Mouse (Mus musculus) lung, postnatal 10 days (tissue): Measurements from ENCODE around the gene Parp1.

Source experiments
- DNase-seq: peaks from one replicate; pipeline ENCODE4 v3.0.0; 2021

Parp1 gene

DNA sequence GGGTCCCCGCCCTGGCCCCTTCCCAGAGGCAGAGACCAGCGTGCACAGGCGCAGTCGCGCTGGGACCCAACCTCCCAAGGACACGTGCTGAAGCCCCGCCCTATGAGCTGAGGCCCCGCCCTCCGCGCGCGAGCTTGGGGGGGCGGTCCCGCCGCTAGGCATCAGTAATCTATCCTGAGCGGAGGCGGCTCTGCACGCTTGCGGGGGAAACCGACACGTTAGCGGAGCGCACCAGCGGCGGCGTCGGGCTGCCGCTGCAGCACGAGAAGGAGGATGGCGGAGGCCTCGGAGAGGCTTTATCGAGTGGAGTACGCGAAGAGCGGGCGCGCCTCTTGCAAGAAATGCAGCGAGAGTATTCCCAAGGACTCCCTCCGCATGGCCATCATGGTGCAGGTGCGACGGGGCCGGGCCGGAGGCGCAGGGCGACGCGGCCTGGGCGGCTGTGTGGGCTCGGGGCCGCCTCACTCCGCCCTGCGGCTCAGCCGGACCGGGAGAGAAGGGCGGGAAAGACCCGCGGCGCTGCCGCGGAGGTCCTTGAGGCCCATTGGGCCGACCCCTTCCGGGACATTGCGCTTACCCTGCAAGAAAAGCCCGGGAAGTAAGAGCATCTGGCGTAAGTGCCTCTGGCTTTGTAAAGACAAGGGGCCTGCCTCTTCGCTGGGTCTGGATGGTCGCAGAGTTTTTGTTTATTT, at the start of gene Parp1:
Parp1 (plus strand) TSS at position 164 of the 692 bp plus-strand sequence.
- DNase-seq: peak; percentile 97

DNA sequence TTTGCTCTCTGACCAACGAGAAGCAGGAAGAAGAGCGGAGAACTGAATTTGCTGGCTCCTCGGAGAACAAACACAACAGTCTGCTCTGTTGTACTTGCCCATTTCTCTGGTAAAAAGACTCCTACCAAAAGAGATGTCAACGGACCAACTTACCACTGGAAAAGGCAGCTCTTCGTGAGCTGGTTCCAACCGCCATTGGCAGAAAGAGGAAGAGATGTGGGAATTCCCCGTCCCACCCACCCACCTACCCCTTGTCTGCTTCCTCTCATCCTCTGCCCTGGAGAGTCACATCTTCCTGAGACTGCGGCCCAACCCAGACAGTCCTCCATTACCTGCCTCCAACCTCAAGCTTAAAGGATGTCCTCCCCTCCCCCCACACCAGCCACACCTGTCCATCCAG, 49.2 kb upstream of the Parp1 start:
- DNase-seq: no peak

DNA sequence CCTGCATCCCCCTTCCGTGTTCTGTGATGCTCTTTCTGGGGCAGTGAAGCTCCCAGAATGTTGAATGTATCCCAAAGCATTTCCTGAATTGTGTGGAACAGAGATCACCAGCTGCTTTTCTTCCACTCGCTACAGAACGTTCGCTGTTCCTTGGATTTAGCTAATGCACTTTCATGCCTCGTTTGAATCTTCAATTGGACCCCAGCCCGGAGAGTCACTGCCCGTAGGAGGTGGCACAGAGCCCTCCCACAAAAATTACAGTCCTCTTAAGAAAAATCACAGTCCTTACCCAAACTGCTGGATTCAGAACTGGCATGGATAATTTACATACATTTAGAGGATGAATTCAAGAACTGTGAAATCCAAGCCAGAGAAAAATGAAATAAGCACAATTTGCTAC, 48.5 kb upstream of the Parp1 start:
- DNase-seq: peak; percentile 14

DNA sequence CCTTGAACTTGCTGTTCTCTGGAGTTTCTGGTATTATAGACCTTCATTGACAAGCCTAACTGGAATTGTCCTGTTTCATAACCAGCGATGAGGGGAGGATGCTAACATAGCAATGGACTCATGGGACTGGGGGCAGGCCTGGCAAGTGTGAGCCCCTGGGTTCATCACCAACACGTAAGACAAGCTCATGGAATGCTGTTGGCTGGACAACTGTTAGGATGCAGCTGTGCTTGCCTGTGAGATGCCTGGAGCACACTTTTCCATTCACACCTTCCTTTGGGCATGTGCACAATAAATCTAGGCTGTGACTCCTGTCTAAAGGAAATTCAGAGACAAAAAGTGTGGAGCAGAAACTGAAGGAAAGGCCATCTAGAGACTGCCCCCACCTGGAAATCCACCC, 45.4 kb upstream of the Parp1 start:
- DNase-seq: no peak

DNA sequence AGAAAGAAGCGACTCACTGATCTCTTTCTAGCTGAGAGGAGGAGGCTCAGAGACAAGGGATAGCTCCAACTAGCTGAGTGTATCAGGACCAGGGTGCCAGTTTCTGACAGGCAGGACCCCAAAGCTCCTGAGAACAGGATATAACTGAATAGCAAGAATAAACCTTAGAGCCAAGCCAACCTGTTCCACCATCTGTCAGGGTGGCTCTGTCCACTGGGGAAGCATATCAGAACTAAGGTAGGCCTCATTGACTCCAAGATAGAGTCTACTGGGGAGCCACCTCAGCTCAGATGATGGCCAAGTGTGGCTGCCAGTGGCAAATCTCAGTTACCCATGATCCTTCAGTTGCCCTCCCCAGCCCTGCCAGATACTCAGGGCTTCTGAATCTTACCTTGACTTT, 43.4 kb upstream of the Parp1 start:
- no peak for DNase-seq

DNA sequence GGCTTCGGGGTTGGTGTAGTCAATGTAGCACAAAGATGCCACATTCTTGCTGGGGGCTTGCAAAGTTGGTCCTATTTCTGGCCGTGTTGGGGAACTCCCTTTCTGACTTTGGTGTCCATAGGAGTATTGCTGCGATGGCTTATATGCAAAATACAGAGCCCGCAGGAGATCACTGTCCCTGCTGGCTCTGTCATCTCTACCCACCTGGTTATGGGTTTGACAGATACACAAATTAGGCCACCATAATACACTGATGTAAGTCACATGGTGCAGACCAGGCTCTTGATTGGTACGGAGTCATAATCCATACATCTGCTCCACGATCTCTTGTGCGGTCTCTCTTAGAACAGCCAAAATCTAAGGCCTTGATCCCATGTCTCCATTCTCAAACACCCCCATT, 38.9 kb upstream of the Parp1 start:
- DNase-seq: no peak

DNA sequence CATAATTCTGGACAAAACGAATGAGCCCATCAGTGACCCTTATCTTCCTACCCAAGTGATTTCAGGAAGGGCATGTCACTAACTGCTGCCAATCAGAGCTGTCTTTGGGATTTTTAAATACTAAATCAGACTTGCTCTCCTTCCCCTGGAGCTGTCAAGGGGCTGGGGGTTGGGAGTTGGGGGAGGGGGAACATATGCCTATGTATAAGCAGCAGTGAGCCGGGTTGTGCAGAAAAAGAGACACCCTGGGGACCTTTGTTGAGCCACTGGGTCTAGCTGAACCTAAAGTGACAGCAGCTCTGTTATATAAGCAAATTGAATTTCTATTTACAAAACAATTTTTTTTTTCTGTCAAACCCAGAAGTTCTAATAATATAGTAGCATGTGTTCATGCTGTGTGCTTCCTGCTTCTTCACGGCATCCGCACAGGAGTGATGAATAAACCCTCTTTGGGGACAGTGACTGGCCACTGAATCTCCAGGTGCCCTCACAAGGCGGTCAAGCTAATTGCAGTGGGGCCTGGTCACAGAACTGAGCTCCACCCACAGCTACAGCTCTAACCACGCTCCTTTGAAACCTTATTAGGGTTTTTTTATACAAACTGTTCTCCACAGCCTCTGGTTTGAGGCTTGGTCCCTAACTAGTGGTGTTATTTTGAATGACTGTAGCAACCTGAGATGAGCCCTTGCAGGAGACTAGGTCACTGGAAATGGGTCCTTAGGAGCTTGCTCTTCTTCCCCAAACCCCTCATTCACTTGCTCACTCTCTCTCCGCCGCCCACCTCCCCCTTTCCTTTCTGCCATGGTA, 38.1 kb upstream of the Parp1 start:
- DNase-seq: no peak

DNA sequence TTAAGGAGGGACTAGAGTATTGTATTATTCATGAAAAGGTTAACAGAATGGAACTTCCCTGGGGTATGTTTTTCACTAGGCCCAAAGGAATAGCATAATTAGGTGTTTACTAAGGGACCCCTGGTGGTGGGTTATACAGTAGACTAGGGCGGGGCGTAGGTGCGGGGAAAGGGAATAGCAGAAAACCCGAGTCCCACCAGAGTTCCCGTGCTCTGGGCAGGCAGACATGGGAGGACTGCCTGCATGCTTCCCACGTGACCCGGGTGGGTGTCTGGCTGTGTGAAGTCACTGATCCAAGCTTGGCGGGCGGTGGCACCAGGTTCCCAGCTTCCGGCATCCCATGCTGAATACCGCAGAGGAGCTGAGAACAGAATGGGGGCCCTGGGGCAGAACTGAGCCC, 36.1 kb upstream of the Parp1 start:
- no peak for DNase-seq

DNA sequence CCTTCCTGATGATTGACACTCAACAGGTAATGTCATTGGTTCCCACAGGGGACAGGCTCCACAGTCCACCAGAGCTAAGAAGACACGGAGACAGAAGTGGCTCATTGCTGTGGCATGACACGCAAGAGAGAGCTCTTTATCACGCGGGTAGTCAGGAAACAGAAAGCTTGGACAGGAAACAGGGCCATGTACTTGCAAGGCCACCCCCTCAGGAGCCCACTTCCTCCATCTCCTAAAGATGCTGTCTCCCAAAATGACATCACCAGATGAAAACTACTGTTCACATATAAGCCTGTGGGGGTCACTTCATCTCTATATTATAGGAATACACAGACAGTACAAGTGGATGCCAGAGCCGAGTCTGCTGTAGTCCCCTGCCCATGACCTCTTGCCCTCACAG, 32.0 kb upstream of the Parp1 start:
- no peak for DNase-seq

DNA sequence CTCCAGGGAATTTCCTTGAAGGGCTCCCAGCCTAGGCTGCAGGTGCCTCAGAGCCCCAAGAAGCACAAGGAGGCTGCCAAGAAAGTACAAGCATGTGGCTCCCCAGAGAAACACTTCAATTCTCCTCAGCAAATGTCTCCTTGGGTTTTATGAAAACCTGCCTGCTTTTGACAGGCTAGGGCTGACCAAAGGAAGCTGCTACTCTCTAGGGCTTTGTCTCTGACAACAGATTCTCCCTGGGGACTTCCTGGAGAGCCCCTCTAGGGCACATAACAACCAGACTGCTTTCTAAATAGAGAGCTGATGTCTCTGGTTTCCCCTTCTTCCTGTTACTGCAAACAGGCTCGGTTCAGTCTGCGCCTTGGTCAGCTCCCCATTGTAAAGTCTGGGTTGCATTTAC, 27.5 kb upstream of the Parp1 start:
- peak; percentile 23 for DNase-seq

DNA sequence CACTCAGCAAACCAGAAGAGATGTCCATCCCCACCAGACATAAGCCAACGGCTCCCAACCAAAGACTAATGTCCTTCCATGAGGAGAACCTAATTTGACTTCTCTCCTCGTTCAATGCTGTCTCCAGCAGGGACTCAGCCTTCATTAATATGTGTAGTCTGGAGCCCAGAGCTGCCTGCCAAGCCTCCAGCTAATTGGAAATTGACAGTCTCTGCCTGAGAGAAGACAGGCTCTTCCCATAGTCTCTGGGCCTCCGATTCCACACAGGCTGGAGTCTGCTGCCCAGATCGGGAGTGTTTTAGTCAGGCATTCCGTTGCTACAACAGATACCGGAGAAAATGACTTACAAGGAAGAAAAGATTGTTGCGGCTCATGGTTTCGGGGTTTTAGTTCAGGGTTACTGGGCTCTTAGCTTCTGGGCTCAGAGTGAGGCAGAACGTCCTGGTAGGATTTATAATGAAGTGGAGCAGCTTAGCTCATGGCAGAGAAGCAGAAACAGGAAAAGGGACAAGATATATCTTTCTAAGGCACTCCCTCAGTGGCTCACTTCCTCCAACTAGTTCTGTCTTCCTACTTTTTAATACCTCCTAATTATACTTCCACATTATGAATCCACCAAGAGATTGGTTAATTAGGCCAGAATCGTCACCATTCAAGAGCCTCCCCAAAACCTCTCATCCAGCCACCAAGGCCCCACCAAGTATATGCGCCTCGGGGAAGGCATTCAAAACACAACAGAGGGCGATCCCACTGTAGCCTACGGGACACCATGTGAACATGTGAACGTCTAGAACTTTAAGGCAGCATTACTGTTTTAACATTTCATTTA, 26.6 kb upstream of the Parp1 start:
- DNase-seq: no peak

DNA sequence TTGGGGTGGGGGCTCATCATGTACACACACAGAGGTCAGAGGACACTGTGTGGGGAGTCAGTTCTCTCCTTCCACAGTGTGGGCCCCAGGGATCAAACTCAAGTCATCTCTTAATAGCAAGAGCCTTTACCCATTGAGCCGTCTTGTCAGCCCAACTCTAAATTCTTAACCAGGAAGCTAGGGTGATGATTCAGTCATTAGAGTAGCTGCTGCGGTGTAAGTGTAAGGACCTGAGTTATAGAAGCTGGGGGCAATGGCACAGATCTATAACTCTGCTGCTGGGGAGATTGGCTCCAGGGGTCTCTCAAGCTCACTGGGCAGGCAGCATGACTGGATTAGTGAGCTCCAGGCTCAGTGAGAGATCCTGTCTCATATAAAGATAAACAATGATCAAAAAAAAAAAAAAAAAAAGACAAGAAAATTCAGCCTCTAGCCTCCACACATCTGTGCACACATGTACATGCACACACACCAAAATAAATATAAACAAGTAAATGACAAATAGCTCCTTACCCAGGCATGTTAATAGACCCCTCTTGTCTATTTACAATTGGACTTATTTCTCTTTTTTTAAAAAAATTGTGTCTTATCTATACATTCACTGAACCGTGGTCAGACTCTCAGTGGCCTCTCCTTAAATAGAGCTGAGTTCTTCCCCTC, 25.9 kb upstream of the Parp1 start:
- DNase-seq: no peak

DNA sequence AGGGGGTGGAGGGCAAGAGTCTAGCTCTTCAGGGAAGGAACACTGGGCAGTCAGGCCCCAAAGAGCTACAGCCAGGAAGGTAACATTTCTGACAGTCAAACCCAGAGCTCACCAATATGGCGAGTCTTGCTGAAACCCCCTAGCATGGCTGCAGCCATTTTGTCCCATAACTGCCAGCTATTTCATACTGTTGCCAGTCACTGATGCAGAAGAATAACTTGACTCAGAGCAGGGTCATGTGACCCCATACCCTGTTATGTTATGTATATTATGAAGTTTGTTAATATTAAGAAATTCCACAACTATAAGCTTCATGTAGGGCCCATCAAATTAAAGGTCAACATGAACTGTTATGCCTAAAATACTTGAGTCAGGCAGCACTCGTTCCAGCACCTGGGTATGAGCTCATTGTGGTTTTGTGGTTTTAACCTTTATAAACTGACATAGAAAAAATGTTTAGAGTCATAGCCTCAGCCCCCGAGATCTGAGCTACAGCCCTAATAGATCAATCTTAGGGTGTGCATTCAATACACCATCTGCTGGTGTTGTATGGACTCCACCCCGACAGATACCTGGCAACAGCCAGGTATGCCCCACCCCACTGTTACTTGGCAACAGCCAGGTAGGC, 22.7 kb upstream of the Parp1 start:
- no peak for DNase-seq

DNA sequence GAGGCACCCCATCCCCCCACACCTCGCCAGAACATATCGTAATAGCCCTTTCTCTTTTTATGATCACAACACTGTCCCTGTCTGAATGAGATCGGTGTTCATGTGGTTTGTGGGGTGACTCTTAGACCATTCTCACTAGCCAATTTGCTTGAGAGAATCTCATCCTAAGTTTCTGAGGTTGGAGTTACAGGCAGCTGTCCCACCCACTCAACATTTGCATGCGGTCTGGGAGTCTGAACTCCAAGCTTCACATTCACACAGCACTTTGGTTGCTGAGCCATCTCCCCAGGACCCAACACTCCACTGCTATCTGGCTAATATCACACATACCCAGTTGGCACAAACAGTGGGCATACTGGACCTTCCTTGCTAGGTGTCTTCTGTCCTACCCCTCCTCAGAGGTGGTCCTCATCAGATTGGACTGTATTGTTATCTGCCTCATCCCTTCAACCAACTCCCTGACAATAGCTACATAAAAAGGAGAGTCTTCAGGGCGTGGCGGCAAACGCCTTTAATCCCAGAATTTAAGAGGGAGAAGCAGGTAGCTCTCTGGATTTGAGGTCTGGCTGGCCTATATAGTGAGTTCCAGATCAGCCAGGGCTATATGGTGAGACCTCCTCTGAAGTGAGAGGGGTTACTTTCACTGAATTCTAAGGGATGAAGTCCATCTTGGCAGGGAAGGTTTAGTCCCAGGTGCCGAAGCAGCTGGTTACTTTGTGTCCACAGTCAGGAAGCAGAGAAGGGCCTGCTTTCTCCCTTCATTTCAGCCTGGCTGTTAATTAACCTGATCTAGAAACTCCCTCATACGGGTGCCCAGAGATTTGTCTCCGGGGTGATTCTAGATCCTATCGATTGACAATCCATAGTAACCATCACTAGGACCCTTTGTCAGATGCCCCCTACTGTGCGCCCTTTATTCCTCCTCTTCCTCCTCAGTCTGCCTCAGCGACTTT, 21.6 kb upstream of the Parp1 start:
- no peak for DNase-seq

DNA sequence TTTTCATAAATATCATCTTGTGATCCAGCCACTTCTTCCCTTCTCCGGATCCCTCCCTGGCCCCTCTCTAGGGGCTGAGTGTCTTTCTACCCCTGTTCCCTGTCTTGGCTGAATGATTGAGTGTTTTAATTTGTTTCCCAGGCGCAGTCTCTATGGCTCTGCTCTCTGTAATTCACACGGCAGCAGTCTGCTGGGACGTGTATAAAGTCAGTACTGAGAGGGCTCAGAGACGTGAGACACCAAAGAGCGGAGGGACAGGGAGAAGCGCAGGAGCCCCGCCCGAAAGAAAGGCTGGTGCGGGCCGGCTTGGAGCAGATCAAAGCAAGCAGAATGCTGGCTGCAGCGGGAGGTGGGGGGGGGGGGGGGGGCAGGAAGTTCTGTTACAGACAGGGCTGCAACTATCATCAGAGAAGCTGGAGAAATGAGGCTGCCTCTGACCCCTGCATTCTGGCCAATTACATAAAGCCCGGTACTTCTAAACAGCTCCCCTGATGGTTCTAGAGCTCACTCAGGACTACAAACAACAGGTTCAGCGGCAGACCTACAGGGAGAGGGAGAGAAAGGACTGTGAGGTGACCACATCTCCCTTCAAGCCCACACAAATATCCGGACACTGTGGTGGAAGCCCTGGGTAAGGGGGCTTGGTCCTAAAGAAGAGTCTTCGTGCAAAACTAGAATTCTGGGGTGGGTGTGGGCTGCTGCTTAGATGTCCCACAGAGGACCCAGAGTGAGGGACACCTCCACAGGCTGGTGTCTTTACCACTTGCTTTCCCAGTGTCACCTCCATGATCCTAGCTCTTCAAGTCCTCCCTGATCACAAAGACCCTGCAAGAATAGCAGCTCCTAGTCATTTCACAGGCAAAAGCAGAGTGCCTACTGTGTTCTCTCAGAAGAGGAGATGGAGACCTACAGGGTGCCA, 20.7 kb upstream of the Parp1 start:
- peak; percentile 71 for DNase-seq

DNA sequence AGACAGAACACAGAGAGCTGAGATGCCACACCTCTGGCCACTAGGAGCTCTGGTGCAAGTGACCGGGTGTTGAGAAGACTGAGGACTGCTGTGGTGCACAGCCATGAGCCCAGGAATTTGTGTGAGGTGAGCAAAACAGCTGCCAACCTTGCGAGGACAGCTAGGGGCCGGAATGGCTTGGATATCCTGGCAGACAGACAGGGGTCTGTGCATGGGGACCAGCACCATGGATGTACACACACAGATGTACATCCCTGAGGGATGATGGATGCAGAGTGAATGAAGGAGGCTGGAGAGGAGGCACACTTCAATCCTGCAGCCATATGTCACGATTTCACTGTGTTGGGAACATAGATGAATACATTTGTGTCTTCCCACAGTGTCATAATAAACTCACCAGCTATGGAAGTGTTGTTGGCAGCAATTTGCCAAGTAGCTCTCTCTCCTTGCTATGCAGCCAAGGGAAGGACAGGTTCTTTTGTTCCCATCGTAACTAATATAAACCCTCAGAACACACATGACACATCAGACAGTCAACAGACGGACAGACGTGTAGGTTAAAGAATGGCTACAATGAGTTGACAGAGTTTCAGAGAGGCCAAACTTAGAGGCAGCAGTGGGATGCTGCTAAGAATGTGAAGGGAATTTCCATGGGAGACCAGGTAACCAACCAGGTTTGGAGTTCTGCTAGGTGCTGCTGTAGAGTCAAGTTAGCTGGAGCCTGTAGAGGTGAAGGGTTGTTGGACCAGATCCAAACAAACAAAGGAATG, 19.0 kb upstream of the Parp1 start:
- no peak for DNase-seq

DNA sequence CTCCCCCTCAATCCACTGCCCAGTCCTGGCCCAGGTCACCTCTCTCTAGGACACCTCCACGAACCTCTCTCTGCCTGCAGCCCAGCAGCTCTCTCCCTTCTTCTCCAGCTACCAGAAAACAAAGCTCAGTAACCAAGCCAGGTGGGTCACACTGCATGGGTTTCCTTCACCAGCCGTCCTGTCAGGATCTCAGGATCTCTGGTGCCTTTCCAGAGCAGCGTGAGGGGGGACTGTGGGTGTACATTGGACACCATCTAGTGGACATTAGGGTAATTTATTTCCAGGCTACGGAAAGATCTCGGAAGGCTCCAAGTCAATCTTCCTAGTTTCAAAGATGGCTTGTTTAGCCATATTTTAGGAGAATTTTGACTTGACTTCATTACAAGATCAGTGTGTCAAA, 18.0 kb upstream of the Parp1 start:
- peak; percentile 65 for DNase-seq

DNA sequence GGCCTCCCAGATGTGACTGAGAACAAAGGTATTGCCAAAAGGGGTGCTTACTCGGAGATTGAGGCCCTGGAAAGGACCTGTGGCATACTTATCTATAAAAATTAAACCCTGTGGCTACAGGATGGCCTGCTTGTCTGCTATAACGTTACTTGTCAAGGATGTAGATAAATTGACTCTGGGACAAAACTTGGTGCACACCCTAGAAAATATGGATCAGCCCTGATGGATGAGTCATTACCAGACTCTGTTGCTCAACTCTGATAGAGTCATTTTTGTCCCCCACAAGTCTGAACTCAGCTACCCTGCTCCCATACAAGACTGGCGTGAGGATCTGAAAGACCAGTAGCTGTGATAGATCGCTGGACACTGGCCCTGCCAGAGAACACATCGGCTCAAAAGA, 11.8 kb upstream of the Parp1 start:
- DNase-seq: no peak

DNA sequence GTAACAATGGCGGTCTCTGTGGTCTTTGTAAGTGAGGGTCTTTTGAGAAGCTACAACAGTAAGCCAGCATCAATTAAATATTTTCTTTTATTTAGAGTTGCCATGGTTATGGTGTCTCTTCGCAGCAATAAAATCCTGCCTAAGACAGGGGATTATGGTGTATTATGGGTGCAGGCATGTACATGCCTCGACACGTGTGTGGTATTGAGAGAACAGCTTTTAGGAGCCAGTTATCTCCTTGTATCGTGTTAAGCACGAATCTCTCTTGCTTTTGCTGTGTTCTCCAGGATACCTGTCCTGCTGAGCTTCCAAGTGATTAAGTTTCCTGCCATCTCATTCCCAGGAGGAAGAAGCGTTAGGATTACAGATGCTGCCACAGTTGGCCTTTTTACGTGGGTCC, 9.3 kb upstream of the Parp1 start:
- DNase-seq: no peak

DNA sequence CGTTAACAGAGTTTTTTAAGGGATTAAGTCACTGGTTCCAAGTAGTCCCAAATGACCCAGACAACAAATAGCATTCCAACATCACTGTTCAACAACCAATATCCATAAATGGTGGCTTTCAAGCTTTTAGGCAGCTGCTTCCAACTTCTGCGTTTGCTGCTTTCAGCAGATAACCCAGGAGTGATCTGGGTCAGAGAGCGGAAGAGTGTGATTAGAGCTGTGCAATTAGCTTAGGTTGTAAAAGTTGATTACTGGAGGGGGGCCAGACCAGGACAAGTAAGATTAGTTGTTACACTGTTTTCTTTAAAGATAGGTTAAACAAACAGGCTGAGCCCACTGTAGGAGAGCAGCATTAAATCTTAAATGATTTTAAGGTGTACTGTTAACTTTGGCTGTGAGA, 7.5 kb upstream of the Parp1 start:
- DNase-seq: no peak
